Mouse (Mus musculus): ENCODE measurements around the gene Robo1. TPM values are rescaled to one million over a fixed set of nuclear protein-coding genes. Genes with fewer than 3 reads are reported as not detected.

Robo1 gene
- total RNA-seq, 2 experiments from 2014 or later: 54.4 to 159 TPM

DNA sequence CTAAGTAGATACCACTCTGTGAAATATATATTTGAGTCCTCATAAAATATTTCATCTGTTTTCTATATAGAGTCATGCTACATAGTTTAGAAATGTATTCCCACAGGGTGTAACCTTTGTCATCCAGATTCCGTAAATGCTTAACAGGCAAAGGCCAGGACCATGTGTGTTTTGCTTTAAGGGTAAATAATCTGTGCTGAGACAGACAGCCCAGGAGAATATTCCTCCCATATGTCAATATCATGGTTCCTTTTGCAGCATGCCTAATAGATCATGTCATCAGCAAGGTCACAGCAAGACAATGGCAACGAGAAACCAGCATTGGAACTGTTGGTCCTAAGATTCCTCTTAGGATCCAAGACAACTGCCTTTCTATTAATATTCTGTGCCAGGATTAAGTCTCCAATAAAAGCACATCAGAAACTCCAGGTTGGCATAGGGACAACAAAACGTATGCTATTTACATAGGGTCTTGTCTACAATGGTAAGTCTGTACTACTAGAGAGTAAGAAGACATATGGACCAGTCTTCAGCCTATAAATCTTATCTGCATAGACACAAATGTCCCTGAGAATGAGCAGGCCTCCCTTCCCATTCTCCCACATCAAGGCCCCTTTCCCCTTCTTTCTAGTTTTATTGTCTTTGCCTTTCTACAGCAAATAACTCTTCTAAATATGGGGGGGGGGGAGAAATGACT is 279.4 kb downstream of the Robo1 start:
- no peak for DNase-seq (ENCODE audit: low spot score in 2 of 2)

DNA sequence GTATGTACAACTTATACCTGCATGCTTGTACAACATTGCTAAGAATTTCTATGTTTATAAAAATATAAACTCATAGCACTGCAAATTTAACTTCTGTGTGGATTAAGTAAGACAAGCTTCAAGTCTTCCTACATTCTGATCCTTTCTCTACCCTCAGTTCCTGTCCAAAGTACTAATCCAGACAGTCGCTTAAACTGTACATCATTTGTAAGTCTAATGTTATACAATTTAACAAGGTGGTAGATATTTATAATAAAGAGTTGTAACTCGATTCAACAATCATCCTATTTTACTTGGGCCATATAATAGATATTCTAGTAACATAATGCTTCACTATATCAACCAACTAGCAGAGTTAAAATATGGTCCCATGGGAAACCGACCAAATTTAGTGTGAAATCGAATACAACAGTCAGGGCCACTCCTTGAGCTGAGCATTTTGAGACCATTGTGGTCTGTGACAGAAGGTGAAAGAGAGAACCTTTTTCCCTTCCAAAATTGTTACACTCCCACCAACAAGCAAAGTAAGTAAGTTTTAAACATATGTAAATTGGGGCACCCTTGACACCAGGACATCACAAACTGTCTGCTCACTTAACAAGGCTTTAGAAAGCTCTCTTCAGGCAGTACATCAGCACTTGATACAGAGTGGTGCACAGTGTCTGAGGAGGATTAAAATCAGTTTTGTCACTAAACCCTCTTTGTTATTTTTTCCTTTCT is 295.5 kb downstream of the Robo1 start:
- DNase-seq (ENCODE audit: low spot score in 2 of 2): no peak

DNA sequence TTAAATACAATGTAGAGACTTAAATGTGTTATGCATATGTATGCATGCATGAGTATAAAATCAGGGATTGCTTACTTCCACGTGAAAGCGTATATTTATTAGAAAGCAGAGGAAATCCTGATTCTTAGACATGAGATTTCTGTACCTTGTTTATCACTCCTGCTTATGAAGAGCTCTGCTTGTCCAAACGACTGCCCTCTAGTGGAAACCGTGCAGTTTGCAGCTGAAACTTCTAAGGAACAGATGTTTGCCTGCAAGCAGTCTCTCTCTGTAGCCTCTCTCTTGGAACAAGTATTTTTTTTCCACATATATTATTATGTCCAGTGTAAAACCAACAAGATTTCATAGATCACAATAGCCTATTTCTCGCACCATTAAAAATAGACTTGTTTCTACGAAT is 297.0 kb downstream of the Robo1 start:
- peak; percentile 38 to 47 for DNase-seq (ENCODE audit: low spot score in 2 of 2)

DNA sequence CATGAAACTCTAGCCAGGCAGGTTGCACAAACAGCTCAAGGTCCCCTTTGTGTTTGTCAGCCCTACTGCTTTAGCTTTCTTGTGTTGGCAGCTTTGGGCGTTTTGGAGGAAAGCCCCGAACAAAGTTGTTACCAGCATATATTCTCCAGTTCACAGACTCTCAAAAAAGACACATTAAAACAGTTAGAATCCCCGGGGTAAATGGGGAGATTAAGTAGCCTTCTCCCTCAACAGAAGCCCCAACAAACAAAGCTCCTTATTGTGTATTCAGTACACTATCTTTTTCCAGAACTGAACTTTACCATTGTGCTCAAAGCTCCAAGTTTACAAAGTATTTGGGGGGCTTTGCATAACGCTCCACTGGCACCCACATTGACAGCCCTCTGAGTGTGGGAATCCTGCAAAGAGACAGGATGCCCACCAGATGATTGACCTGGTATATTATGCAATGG is 302.6 kb downstream of the Robo1 start:
- no peak for DNase-seq (ENCODE audit: low spot score in 2 of 2)

DNA sequence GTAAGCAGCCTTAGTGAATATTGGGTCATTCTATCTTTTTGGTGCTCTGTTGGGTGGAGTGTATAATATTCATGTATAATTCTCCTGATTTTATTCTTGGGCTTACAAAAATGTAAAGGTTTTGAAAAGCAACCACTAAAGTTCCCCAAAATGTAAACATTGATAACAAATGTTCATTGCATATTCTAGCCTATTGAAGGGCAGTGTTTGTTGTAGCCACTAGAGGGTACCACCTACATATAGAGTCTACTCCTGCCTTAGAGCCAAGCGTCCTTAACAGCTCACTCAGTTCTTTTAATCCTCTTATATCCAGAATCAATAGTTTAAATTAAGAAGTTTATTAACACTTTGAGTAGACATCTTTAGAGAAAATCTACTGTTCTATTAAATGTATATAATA is 306.8 kb downstream of the Robo1 start:
- DNase-seq (ENCODE audit: low spot score in 2 of 2): no peak

DNA sequence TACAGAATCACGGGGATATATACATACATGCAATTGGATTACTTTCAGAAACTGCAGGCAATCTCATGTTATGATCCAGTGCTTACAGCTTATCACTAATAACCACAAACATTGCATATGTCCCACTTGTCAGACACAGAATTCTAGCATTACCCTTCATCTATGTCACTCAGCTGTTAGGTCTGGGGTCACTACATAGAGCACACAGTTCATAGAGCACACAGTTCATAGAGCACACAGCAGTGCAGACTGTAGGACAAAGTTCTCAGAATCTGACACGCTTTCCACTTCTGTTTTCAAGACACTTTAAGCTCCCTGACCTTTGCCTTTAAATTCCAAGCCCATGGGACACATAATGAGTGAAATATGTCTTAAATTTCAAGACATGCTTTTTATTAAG is 307.3 kb downstream of the Robo1 start:
- DNase-seq (ENCODE audit: low spot score in 2 of 2): no peak

DNA sequence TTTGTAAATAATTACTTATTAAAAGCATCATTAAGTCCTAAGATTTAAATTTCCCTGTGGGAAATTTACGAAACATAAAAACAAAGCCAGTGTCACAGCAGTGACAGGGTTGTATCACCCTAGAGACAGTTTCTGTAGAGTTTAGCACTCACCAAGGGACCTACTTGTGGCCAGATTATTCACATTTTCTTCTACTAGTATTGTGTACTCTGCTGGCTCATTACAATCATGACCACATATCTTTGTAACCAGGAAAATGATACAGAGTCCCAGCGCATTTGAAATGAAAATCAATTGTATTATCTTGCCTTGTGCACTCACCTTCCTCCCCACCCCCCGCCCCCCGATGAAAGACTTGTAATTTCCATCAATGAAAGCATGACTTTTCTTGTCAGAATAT is 314.3 kb downstream of the Robo1 start:
- DNase-seq (ENCODE audit: low spot score in 2 of 2): no peak

DNA sequence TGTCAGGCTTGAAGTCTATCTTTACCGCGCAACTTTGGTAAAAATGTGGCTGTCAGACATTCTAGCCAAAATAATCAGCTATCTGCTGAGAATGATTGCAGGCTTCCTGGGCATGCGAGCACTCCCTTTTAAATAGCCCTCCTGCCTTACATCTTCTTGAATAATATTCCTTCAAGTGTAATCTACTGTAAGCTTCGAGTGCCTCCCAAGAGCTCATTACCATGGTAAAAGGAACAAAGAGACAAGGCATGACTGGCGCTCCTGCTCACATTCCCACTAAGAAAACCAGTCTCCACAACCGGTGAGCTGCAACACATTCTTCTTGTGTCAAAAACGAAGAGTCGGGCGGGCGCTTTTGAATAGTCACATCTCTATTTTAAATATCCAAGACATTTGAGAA is 314.8 kb downstream of the Robo1 start:
- DNase-seq (ENCODE audit: low spot score in 2 of 2): no peak

DNA sequence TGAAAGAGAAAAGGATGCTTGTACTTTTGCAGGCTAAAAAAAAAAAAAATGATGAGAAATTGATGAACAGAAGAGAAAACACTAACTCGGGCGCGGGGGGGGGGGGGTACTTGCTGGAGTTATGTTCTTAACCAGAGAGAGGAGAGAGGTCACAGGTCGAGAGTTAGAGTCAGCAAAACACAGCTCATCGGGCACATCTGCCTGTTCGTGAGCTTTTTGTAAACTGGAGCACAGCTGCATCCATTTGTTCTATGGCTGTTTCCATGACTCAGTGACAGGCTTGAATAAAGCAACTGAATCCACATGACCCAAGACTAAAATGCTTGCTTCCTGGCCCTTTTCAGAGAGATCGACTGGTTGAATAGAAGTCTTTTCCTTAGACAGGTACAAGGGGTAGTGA is 325.7 kb downstream of the Robo1 start:
- DNase-seq (ENCODE audit: low spot score in 2 of 2): no peak

DNA sequence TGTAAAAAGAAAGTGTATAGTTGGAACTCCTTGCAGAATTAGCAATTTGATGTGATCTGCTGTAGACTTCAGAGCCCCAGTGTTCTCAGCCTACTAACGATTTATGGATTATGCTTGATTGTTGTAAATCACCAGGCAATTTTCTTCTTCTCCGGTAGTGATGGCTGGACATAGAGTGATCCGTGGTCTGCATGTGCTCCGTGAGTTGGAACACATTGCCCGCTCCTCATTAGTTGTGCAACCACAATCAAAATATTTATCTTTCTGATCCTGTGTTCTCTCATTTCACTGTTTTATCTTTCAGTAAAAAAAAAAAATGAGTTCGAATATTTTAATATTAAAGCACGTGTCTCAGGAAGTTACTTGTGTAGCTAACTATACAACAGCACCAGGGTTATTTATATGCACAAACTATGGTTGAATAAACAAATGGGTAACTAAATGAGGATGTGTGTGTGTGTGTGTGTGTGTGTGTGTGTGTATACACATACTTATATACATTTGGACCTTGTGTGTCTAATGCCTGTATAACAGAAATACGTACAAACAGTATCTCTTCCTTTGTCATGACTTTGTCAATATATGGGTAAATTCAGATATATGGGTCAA is 331.3 kb downstream of the Robo1 start:
- DNase-seq (ENCODE audit: low spot score in 2 of 2): no peak

DNA sequence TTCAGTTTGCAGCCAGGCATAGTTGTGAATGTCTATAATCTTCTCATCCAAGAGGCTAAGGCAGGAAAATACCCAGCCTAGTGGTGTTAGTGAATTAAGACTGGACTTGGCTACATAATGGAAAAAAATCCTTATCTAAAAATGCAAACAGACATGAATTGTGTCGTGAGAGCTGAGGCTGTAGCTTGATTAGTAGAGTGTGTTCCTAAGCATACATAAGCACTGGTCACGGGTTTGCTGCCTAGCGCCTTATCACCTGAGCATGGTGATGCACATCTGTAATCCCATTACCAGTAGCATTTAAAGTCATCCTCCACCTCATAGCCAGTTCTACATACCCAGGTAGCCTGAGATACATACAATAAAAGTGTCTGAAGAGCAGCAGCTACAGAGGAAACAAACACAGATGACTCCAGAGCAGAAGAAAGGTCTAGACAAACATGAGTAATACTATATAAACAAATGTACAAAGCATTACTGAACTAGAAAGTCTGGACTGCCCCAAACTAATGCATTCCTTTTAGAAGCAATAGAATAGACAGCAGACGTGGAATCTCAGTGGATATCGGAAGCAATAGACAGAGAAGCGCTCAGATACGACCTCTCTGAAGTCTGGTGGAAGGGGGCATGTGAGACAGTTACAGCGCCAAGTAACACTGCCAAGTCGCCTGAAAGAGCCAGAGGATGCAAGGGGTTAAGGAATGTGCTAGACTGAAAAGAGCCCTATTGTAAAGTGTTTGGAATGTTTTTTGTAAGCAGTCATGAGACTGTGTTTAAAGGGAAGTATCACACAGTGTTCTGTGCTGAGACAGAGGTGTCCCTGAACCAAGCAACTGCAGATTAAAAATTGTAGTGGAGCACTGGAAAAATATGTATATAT is 333.1 kb downstream of the Robo1 start:
- DNase-seq (ENCODE audit: low spot score in 2 of 2): no peak

DNA sequence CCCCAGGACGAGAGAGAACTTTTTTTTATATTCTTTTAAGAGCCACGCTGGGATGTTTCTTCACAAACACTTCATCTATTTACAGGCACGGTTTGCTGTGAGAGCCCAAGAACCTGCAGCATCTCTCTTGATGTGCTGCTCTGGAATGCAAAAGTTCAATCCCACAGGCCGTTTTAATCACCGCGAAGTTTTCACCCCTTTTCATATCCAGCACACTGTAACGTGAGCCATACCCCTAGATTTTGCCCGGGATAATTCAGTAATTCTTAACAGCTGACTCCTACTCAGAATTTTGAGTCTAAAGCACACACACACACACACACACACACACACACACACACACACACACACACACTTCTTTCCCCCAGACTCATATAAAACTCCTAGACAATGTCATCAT is 337.8 kb downstream of the Robo1 start:
- no peak for DNase-seq (ENCODE audit: low spot score in 2 of 2)

DNA sequence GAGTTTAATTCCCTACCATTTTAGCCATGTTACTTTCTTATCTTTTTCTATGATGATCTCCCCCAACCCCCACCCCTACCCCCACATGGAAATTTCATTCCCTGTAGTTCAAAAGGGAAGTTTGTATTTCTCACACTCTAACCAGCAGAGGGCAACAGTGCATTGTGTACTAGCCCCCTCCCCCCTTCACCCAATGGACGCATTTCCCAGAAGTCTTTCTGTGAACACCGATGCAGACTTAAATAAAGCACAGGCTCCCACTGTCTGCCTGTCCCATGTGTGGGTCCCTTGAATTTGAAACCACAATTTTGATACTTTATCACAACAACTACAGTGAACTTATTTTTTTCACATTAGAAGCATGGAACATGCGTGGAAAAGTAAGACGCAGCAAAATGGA is 341.2 kb downstream of the Robo1 start:
- DNase-seq (ENCODE audit: low spot score in 2 of 2): no peak

DNA sequence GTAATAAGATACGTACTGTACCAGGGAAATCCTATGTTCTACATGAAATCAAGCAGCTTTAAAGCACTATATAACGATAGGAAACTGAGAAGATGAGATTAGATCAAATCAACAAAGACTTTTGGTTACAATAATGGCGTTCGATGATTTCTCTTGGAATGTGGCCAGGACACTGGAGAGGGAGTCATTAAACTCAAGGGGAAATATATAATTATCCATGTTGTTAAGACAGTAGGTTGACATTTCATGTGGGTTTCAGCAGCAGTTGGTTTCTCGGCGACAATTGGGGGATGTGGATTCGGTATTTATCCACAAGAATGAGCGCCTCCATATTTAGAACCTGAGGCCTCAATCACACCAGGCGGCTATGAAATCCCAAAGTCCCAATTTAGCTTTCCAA is 347.3 kb downstream of the Robo1 start:
- DNase-seq (ENCODE audit: low spot score in 2 of 2): no peak

DNA sequence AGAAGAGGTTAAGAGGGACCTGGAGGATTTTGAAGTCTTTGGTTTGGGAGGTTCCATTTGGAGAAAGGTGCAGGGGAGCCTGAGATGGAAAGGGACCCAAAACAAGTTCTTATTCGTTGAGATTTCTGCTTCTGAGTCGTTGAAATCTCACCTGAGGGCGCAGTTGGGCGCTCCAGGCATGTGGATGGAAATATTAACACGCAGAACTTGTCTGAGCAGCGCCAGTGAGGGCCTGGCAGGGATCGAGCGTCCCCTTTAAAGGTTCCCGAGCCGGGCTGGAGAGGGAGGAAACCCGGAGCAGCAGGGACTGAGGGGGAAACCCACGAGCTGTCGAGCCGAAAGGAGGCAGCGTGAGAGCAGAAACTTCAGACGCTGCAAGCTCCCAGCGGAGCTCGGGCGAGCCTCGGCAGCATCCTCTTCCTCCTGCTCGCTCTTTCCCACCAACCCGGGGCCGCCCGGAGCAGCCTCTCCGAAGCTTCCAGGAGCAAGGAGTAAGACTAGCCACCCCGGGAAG is 354.8 kb downstream of the Robo1 start:
- DNase-seq (ENCODE audit: low spot score in 2 of 2): peak; percentile 68 to 72

DNA sequence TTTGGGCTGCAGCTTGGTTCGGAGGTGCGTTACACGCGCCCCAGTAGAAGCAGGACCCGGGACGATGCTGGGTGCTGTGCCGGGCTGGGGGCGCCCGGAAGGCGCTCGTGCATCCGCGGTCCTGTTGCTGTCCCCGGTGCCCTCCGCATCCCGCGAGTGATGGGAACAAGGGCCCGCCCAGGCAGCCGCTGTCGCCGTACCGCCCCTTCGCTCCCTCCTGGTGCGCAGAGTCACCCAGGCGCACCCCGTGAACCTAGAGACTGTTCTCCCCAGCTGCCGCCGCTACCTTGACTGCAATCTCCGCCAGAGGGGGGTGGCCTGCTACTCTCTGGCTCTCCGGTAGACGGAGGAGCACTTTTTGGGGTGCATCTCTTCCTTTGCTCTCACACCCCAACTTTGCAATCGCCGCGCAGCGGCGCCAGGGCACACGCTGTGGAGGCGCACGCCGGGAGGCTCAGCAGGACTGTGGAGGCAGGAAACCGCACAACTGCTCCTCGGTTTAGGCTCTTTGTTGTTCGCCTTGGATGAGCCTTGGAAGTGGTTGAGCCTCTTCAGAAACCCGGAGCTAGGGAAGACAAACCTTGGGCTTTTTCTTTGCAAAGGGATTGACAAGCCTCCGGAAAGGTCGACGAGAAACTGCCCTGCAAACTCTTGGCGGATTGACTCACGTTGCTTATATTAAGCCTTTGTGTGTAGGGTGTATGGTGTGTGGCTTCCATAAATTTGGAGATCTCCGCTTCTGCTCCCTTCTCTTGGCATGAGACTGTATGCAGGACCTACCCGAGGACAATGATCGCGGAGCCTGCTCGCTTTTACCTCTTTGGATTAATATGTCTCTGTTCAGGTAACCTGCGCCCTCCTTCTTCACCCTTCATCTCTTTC is 355.5 kb downstream of the Robo1 start:
- DNase-seq (ENCODE audit: low spot score in 2 of 2): peak; percentile 47 to 63

DNA sequence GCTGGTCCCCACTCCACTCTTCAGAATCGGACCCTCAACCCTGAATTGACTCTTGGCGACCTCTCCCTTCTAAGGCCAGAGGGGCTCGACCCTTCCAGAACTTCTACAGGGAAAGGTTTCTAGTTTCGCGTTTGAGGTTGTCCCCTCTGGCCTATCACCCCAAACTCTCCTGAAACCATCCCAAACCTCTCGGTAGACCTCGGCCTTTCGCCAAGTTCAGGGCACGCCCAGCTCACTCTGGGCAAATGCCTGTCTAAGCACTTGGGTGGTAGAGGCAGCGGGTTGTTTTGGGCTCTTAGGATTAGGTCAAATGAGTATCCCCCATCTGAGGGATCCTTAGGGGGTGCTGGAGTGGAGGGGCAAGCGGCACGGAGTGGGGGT is 356.1 kb downstream of the Robo1 start:
- peak in 1 of 2 experiments; percentile 32 for DNase-seq (ENCODE audit: low spot score in 2 of 2)

DNA sequence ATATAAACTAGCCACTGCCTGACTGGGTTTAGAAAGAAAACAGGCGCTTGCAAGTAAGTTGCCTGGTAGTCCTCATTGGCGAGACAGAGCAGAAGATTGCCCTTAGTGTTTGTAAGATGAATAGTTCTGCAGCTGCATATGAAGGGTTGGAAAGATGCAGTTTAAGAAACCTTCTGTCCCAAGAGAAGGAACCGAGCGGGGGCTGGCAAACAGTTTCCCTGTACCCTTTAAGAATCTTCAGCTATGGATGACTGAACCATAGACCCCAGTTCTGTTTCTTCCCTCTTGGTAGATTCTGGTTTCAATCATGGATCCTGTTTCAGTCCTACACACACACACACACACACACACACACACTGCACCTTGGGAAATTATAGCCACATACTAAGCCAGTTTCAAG is 356.7 kb downstream of the Robo1 start:
- no peak for DNase-seq (ENCODE audit: low spot score in 2 of 2)

DNA sequence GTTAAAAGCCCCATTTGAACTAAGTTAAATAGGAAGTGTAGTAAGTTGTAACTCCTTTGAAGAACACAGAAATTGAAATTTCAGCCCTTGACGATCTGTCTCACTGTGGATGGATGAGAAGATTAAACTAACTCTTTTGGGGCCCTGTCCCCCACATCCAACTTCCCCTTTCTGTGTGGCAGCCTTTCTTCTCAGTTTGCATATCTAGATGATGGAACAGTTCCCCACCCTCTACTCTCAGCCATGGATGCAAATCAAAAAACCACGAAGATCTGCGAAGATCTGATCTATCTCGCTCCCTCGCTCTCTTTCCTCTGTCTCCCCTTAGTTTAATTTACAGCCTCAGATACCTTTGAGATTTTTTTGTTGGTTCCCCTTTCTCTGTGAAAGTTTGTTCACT is 357.3 kb downstream of the Robo1 start:
- DNase-seq (ENCODE audit: low spot score in 2 of 2): no peak
